Mouse (Mus musculus) hindbrain, embryonic 16.5 days (tissue): ENCODE measurements around the gene Robo1. TPM values are rescaled to one million over a fixed set of nuclear protein-coding genes. Genes with fewer than 3 reads are reported as not detected.

Experiments used
- ATAC-seq: fragments of 200-750 bp; cut with Nextera tagmentation; 2 replicates; pipeline ENCODE4 v1.8.0; 2017; ENCODE audit warnings: moderate TSS enrichment, moderate library complexity
- H3K27ac ChIP-seq: fragments of 300-500 bp; sonication (generic); 2 replicates; pipeline ENCODE4 v1.5.1; 2014; ENCODE audit warnings: low read depth, mild to moderate bottlenecking, control low read depth, low read length, moderate library complexity
- H3K27me3 ChIP-seq: fragments of 300-500 bp; sonication (generic); replicated peaks from 2 replicates; pipeline ENCODE4 v1.6.1; 2014; ENCODE audit warnings: low read length; ENCODE audit not compliant: control insufficient read depth, insufficient read depth
- H3K36me3 ChIP-seq: fragments of 300-500 bp; sonication (generic); 2 replicates; pipeline ENCODE4 v1.6.1; 2014; ENCODE audit warnings: mild to moderate bottlenecking, low read length, moderate library complexity, mixed read lengths; ENCODE audit not compliant: control insufficient read depth, insufficient read depth
- H3K4me1 ChIP-seq: fragments of 300-500 bp; sonication (generic); 2 replicates; pipeline ENCODE4 v1.6.1; 2014; ENCODE audit warnings: low read depth, low read length; ENCODE audit not compliant: control insufficient read depth, insufficient read depth
- H3K4me2 ChIP-seq: fragments of 300-500 bp; sonication (generic); 2 replicates; pipeline ENCODE4 v1.6.1; 2014; ENCODE audit warnings: mild to moderate bottlenecking, low read length, control low read depth, moderate library complexity
- H3K4me3 ChIP-seq: fragments of 300-500 bp; sonication (generic); 2 replicates; pipeline ENCODE4 v1.5.1; 2014; ENCODE audit warnings: mild to moderate bottlenecking, low read length, control low read depth, moderate library complexity
- H3K9ac ChIP-seq: fragments of 300-500 bp; sonication (generic); 2 replicates; pipeline ENCODE4 v1.6.1; 2014; ENCODE audit warnings: low read depth, mild to moderate bottlenecking, control low read depth, low read length, moderate library complexity
- H3K9me3 ChIP-seq: fragments of 300-500 bp; sonication (generic); 2 replicates; pipeline ENCODE4 v1.6.1; 2014; ENCODE audit warnings: mild to moderate bottlenecking, low read length, moderate library complexity; ENCODE audit not compliant: control insufficient read depth
- WGBS: fragments of 180-500 bp; shearing (Covaris S2); extraction: QIAGEN DNeasy Blood & Tissue Kit; methylation state at CpG from one replicate; pipeline ENCODE4 v1.1.7; 2014; 5-methylcytosine and 5-hydroxymethylcytosine counted together
- polyA plus RNA-seq: library from polyadenylated mRNA; unstranded; fragments of >200 nt; fragmentation: Nextera tagmentation; extraction: Ambion mirVana; gene quantifications from 2 replicates; pipeline ENCODE4 v1.2.1, GENCODE M21; 2015

The Robo1 gene
- polyA plus RNA-seq, 1 experiment from 2014 or later = 26.8 TPM

DNA sequence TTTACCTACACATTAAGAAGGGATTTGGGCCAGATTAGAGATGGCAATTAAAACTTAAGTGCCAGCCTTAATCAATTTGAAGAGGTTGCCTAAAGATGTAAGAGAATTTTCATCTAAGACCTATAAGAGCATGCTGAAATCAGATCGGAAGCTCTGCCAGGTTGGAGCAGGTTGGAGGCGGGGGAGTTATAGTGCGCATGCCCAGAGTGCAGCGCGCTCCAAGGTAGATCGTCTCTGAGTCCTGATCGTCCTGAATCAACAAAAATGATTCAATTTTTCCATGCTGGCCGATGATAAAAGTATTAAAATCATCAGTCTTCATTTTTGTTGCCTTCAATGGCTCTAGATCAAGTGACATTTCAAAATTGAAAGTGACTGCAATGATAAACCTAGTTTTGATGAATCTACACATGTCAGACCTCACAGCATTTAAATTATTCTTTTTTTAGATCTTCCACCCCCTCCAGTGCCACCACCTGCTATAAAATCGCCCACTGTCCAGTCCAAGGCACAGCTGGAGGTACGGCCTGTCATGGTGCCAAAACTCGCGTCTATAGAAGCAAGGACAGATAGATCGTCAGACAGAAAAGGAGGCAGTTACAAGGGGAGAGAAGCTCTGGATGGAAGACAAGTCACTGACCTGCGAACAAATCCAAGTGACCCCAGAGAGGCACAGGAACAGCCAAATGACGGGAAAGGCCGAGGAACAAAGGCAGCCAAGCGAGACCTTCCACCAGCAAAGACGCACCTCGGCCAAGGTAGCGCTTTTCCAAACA, 727.3 kb downstream of the Robo1 start:
- no peaks in the 10 kb centered on the region for H3K9me3 ChIP-seq
- 57% methylated on average over 20 of the region's 20 CpGs for WGBS
- no peak overlapping the region for H3K9ac ChIP-seq
- H3K36me3 ChIP-seq = no peaks in the 10 kb centered on the region
- peak; percentile 88 for ATAC-seq
- peak overlapping the region; percentile 37 for H3K4me2 ChIP-seq
- no peaks in the 10 kb centered on the region for H3K4me1 ChIP-seq
- H3K4me3 ChIP-seq = peak overlapping the region; percentile 5; the same call in 1 of the 2 replicates
- no peaks in the 10 kb centered on the region for H3K27me3 ChIP-seq
- no peak overlapping the region for H3K27ac ChIP-seq

DNA sequence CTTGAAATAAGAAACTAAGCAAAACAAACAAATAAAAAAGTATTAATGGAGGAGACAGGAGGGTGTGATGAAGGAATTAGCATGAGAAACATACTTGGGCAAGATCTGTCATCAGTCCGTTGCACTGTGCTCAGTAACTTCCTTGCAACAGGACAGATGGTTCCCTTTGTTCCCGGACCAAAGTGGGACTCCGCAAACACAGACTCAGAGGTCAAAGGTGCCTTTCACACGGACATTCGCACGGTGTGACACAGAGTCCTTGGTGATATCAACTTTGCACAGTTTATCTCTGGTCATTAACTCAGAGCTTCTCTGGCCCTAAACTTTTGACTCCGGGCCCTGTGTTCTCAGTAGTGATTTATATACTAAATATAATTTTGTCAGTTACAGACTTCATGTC, 730.4 kb downstream of the Robo1 start:
- Histone ChIP-seq H3K9me3 (peaks cover 9% of the 10 kb centered on the region), H3K27ac (no peak overlapping the region), H3K36me3 (peaks cover 8% of the 10 kb centered on the region), H3K4me2 (no peak overlapping the region), H3K4me3 (no peak overlapping the region), H3K4me1 (no peaks in the 10 kb centered on the region), H3K9ac (no peak overlapping the region), H3K27me3 (no peaks in the 10 kb centered on the region)
- ATAC-seq = no peak
- 25% methylated on average over 7 of the region's 7 CpGs for WGBS

DNA sequence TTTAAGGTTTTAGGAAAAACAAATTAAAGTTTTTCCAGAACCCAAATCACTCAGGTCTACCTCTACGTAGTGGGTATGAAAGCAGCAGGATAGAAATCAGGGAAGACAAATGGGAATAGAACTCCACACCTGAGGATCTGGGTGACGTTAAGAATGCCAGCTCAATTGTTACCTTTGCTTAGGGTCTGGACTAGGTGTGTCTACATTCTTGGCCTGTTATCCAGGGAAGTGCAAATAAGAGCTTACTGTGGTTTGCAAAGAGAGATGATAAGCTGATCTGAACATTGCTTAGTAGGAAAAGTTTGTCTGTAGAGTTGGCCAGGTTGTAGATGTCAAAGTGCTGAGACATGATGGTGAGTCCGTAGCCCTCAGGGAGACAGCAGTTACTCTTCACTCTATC, 754.4 kb downstream of the Robo1 start:
- no peaks in the 10 kb centered on the region for H3K36me3 ChIP-seq
- H3K4me1 ChIP-seq = no peaks in the 10 kb centered on the region
- no peak overlapping the region for H3K4me3 ChIP-seq
- no peaks in the 10 kb centered on the region for H3K9me3 ChIP-seq
- no peak overlapping the region for H3K9ac ChIP-seq
- no peak overlapping the region for H3K27ac ChIP-seq
- H3K27me3 ChIP-seq = no peaks in the 10 kb centered on the region
- no peak overlapping the region for H3K4me2 ChIP-seq
- 92% methylated on average over 3 of the region's 3 CpGs for WGBS
- ATAC-seq = no peak

DNA sequence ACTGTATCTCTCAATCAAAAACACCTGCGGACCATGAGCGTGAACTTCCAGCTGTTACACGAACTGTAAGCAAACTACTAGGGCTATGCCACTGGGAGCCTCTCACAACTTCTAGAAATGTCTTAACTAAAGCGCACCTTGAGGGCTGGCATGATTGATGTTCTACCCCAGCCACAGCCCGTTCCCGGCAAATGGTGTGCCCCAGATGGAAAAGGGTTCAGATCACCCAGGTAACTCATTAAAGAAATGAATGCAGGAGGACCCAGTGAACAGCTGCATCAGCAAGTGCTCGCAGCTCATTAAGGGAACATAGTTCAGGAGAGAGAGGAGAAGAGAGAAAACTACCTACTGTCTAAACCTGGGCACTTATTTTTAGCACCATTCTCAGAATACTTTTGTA, 759.7 kb downstream of the Robo1 start:
- Histone ChIP-seq H3K9me3 (no peaks in the 10 kb centered on the region), H3K27me3 (no peaks in the 10 kb centered on the region), H3K4me1 (no peaks in the 10 kb centered on the region), H3K4me3 (no peak overlapping the region), H3K9ac (no peak overlapping the region), H3K36me3 (no peaks in the 10 kb centered on the region), H3K4me2 (no peak overlapping the region), H3K27ac (no peak overlapping the region)
- WGBS = 85% methylated on average over 7 of the region's 7 CpGs
- no peak for ATAC-seq

DNA sequence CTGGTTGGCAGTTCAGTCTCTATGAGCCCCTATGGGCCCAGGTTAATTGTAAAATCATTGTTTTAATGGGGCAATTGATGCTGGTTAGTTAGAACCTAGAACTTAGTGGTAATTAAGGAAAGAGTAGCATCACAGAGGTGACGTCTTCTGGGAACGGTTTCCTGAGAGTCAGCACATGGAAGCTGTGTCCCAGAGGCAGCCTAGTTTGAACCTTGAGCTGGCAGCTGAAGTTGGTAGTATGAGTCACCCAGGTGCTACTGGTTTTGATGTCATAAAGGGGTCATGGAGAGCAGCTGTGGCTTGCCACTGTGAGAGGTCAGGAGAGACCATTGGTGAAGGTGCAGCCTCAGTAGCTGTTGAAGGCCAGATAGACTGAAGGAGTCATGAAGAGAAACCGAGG, 763.9 kb downstream of the Robo1 start:
- no peak for ATAC-seq
- H3K4me3 ChIP-seq = no peak overlapping the region
- no peaks in the 10 kb centered on the region for H3K4me1 ChIP-seq
- no peaks in the 10 kb centered on the region for H3K9me3 ChIP-seq
- WGBS = 97% methylated on average over 3 of the region's 3 CpGs
- H3K4me2 ChIP-seq = no peak overlapping the region
- H3K9ac ChIP-seq = no peak overlapping the region
- H3K27me3 ChIP-seq = no peaks in the 10 kb centered on the region
- H3K27ac ChIP-seq = no peak overlapping the region
- H3K36me3 ChIP-seq = no peaks in the 10 kb centered on the region

DNA sequence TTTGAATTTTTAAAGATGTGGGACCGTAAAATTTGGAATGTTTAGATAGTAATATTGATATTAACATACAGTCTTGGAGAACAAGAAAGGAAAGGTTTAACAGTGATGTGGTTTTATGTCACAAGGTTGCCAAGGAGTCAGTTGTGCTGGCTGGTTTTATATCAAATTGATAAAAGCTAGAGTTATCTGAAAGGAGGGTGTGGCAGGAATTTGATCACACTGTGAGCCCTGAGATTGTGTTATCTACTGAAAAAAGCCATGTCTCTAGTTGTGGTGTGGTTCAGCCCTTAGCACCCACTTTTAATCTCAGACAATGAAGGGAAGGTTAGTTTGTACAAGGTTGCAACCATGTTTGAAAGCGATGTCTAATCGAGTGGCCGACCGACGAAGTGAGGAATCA, 764.8 kb downstream of the Robo1 start:
- no peaks in the 10 kb centered on the region for H3K4me1 ChIP-seq
- no peaks in the 10 kb centered on the region for H3K36me3 ChIP-seq
- 97% methylated on average over 6 of the region's 6 CpGs for WGBS
- ATAC-seq = no peak
- H3K4me2 ChIP-seq = no peak overlapping the region
- no peak overlapping the region for H3K27ac ChIP-seq
- H3K9ac ChIP-seq = no peak overlapping the region
- H3K9me3 ChIP-seq = no peaks in the 10 kb centered on the region
- H3K27me3 ChIP-seq = no peaks in the 10 kb centered on the region
- no peak overlapping the region for H3K4me3 ChIP-seq

DNA sequence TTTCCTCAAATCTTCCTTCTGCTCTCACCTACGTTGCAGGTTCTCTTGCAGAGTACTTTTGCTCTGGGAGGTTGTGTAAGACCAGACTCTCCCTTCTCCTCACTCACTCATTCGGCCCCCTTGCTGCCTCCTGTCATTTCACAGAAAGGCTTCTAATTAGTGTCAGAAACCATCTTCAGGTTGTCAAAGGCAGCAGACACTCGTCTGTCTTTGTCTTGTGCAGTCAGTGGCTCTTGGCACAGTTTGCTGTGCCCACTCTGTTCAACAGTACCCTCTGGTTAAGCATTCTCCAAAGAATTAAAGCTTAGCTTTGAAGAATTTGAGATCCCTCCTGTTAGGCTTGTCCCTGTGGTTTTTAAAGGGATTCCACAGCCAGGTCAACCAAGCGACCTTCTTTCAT, 774.3 kb downstream of the Robo1 start:
- Histone ChIP-seq H3K27me3 (no peaks in the 10 kb centered on the region), H3K9me3 (no peaks in the 10 kb centered on the region), H3K4me3 (no peak overlapping the region), H3K27ac (no peak overlapping the region), H3K9ac (no peak overlapping the region), H3K4me2 (no peak overlapping the region), H3K4me1 (no peaks in the 10 kb centered on the region), H3K36me3 (no peaks in the 10 kb centered on the region)
- WGBS = 69% methylated on average over 4 of the region's 4 CpGs
- ATAC-seq = no peak

DNA sequence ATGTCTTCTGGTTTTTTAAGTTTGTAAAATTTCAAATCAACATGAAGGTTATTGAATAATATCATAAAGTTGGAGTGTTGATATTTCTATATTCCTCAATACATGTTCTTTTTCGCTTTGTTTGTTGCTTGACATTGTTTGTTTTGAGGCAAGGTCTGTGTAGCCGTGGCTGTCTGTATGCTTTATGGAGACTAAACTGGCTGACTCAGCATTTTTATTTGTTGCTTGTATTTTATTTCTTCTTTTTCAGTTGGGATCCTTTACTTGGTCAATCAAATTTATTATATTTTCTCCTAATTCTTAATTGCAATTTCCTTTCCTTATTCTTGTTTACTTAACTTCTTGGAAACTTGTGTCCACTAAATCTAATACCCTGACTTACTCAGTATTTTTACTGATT, 775.0 kb downstream of the Robo1 start:
- Histone ChIP-seq H3K9ac (no peak overlapping the region), H3K4me3 (no peak overlapping the region), H3K4me1 (no peaks in the 10 kb centered on the region), H3K36me3 (no peaks in the 10 kb centered on the region), H3K27ac (no peak overlapping the region), H3K4me2 (no peak overlapping the region), H3K27me3 (no peaks in the 10 kb centered on the region), H3K9me3 (no peaks in the 10 kb centered on the region)
- WGBS = 88% methylated on average over 2 of the region's 2 CpGs
- no peak for ATAC-seq
